Mouse (Mus musculus) layer of hippocampus, adult 2 months (tissue): Measurements from ENCODE around the gene Fam19a4. TPM values are rescaled to one million over a fixed set of nuclear protein-coding genes. Genes with fewer than 3 reads are reported as not detected.
"Not testable (repeated sequence)": the region's sequence is repeated elsewhere in the genome, so short reads cannot be mapped to it uniquely, and the experiment has no call there.

Experiments used
- DNase-seq, 2 experiments: peaks; one replicate each; pipeline ENCODE4 v3.0.0; 2022; ENCODE audit warnings: low spot score in 2 of 2
- H3K27ac ChIP-seq: fragments of 200-600 bp; 2 replicates; pipeline ENCODE4 v1.8.1; 2022
- H3K4me3 ChIP-seq: fragments of 200-600 bp; 2 replicates; pipeline ENCODE4 v1.8.1; 2022; ENCODE audit warnings: mild to moderate bottlenecking
- CTCF ChIP-seq: fragments of 200-600 bp; conservative IDR thresholded peaks from 2 replicates; pipeline ENCODE4 v1.8.1; 2022; ENCODE audit warnings: antibody characterized with exemption, mild to moderate bottlenecking, moderate library complexity
- total RNA-seq, 2 experiments: library from RNA; stranded (reverse); gene quantifications; 2 replicates each; pipeline ENCODE4 v1.2.3; 2021

The Fam19a4 gene
- total RNA-seq, 2 experiments from 2014 or later = not detected

- H3K27ac ChIP-seq = no peak overlapping the region
- H3K4me3 ChIP-seq = no peak overlapping the region
- peak in 1 of 2 experiments; percentile 27 for DNase-seq
- peak; percentile 94 for TF ChIP-seq CTCF
These were observed 33.0 kb downstream of the Fam19a4 start for GRCm38 (mm10) chr6:97027110-97027677.

- H3K27ac ChIP-seq = no peak overlapping the region
- DNase-seq = no peak
- no peak overlapping the region for H3K4me3 ChIP-seq
- no peak for TF ChIP-seq CTCF
These were observed 40.9 kb downstream of the Fam19a4 start for GRCm38 (mm10) chr6:97019323-97019722.

DNA sequence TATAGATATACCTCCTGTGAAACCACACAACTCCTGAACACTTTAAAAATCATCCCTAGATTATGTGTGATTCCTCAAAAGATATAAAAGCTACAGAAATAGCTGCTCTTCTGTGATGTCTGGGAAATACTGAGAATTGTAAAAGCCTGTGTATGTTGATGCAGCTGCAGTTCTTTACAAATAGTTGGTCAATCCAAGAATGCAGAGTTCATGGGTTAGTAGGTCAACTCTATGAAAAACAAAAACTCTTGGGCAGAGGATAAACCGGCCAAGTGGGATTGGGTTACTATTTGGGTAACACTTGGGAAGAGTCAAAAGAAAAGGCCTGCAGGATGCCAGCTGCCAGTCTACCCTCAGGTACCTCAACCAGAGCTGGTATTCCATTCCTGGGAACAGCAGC lies 43.5 kb downstream of the Fam19a4 start:
- DNase-seq = no peak
- H3K4me3 ChIP-seq = no peak overlapping the region
- no peak overlapping the region for H3K27ac ChIP-seq
- no peak for TF ChIP-seq CTCF

GRCm38 (mm10) chr6:97016018-97016417 lies 44.2 kb downstream of the Fam19a4 start:
- H3K27ac ChIP-seq = no peak overlapping the region
- TF ChIP-seq CTCF = no peak
- no peak for DNase-seq

GRCm38 (mm10) chr6:97006513-97007094 lies 53.6 kb downstream of the Fam19a4 start:
- peak; percentile 58 to 69 for DNase-seq
- Histone ChIP-seq H3K27ac (no peak overlapping the region), H3K4me3 (no peak overlapping the region)
- peak; percentile 92 for TF ChIP-seq CTCF

More at GRCm38 (mm10) chr6:97016018-97016417, 44.2 kb downstream of the Fam19a4 start:
- no peak overlapping the region for H3K4me3 ChIP-seq

DNA sequence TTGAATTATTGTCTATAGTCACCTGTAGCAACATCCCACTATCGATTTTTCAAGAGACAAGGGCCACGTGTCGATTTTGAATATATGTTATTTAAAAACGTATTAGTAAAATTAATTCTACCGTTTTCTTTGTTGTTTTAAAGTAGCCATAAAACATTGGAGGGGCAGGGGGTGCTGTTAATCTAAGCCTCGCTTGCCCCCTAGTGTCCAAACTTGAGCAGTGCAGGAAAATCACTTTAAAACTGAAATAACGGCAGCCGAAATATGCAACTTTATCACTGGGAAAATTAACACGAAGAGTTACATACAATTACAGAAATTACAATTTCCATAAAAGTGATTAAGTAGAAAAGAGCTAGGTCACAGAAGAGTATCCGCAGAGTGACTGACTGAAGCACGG lies 55.2 kb downstream of the Fam19a4 start:
- Histone ChIP-seq H3K27ac (no peak overlapping the region), H3K4me3 (no peak overlapping the region)
- peak; percentile 88 for TF ChIP-seq CTCF
- DNase-seq = peak; percentile 38 to 51

DNA sequence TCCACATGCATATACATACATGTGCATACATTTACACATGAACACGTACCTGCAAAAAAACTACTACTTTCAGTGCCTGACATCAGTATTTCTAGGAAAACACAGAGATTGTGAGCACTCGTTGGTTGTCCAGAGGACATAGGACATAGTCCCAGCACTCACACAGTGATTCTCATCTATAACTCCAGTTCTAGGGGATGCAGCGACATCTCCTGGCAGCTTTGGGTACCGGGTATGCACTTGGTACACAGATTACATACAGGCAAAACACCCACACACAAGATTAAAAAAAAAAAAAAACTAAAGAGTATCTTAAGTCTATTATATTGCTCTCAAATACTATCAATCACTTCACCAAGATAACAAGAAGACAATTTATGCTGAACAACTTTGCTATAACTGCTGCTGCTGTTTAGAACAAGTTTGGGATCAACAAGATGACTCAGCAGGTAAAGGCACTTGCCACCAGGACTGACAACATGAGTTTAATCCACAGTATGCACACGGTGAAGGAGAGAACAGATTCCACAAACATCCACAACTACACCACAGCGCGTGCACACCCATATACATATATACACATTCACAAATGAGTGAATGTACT lies 64.6 kb downstream of the Fam19a4 start:
- no peak overlapping the region for H3K27ac ChIP-seq
- no peak for DNase-seq
- no peak overlapping the region for H3K4me3 ChIP-seq
- TF ChIP-seq CTCF = peak; percentile 33

- no peak for DNase-seq
- no peak for TF ChIP-seq CTCF
- H3K4me3 ChIP-seq = no peak overlapping the region
- no peak overlapping the region for H3K27ac ChIP-seq
These were observed 68.5 kb downstream of the Fam19a4 start for GRCm38 (mm10) chr6:96991741-96992140.

GRCm38 (mm10) chr6:96977537-96977936 lies 82.7 kb downstream of the Fam19a4 start:
- no peak for DNase-seq
- H3K27ac ChIP-seq = no peak overlapping the region
- no peak for TF ChIP-seq CTCF
- no peak overlapping the region for H3K4me3 ChIP-seq

- no peak for DNase-seq
These were observed 115.4 kb downstream of the Fam19a4 start for GRCm38 (mm10) chr6:96944796-96945195.

GRCm38 (mm10) chr6:96935776-96936175 lies 124.4 kb downstream of the Fam19a4 start:
- no peak for DNase-seq
- TF ChIP-seq CTCF = no peak
- H3K27ac ChIP-seq = no peak overlapping the region
- no peak overlapping the region for H3K4me3 ChIP-seq

More at GRCm38 (mm10) chr6:96944796-96945195, 115.4 kb downstream of the Fam19a4 start:
- no peak overlapping the region for H3K4me3 ChIP-seq
- no peak for TF ChIP-seq CTCF
- H3K27ac ChIP-seq = no peak overlapping the region

GRCm38 (mm10) chr6:96909061-96909480 lies 151.1 kb downstream of the Fam19a4 start:
- H3K27ac ChIP-seq = no peak overlapping the region
- H3K4me3 ChIP-seq = no peak overlapping the region
- TF ChIP-seq CTCF = no peak
- DNase-seq = no peak

DNA sequence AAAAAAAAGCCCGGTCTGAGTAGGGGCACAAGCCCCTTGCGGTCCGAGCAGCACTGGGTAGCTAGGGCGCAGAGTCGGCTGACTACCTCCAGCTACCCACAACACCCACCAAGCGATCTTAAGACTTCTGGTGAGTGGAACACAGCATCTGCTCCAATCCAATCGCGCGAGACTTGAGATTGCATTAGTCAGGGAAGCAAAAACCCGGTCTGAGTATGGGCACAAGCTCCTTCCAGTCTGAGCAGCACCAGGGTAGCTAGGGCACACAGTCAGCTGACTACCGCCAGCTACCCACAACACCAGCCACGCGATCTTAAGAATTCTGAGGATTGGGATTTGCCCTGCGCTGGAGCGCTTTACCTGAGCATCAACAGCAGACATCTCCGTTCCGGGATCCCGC lies 183.1 kb downstream of the Fam19a4 start:
- not testable (repeated sequence) for H3K4me3 ChIP-seq, H3K27ac ChIP-seq, DNase-seq

- not testable (repeated sequence) for DNase-seq, H3K27ac ChIP-seq, H3K4me3 ChIP-seq
These were observed 183.6 kb downstream of the Fam19a4 start for GRCm38 (mm10) chr6:96876651-96877050.
